Mouse (Mus musculus): ENCODE results near the gene Rbfox1. TPM values are rescaled to one million over a fixed set of nuclear protein-coding genes. Genes with fewer than 3 reads are reported as not detected.

Gene Rbfox1
- polyA plus RNA-seq, 1 experiment from 2014 or later, result 339 TPM

GRCm38 (mm10) chr16:6519474-6519873 lies 634.3 kb downstream of the Rbfox1 start:
- Histone ChIP-seq H3K9ac (replicated peaks; ENCODE audit: low read depth, low read length) (no peak overlapping the region), H3K4me1 (ENCODE audit: control insufficient read depth, insufficient read depth, low read length) (no peaks in the 10 kb centered on the region), H3K4me3 (ENCODE audit: low read depth, low read length) (no peak overlapping the region), H3K36me3 (ENCODE audit: control insufficient read depth, insufficient read depth, low read length) (no peaks in the 10 kb centered on the region), H3K27ac (ENCODE audit: low read depth, low read length) (no peak overlapping the region), H3K27me3 (ENCODE audit: control insufficient read depth, insufficient read depth, low read length) (no peaks in the 10 kb centered on the region), H3K4me2 (ENCODE audit: low read depth, low read length) (no peak overlapping the region), H3K9me3 (ENCODE audit: control insufficient read depth, low read length) (no peaks in the 10 kb centered on the region)
- 84% methylated on average over 3 of the region's 3 CpGs for WGBS
- no peak for ATAC-seq (ENCODE audit: low read depth)

GRCm38 (mm10) chr16:6525507-6526170 lies 640.5 kb downstream of the Rbfox1 start:
- no peaks in the 10 kb centered on the region for H3K9me3 ChIP-seq (ENCODE audit: control insufficient read depth, low read length)

GRCm38 (mm10) chr16:6531459-6531858 lies 646.3 kb downstream of the Rbfox1 start:
- H3K36me3 ChIP-seq (ENCODE audit: control insufficient read depth, insufficient read depth, low read length), result no peaks in the 10 kb centered on the region
- no peak overlapping the region for H3K4me3 ChIP-seq (ENCODE audit: low read depth, low read length)
- no peaks in the 10 kb centered on the region for H3K27me3 ChIP-seq (ENCODE audit: control insufficient read depth, insufficient read depth, low read length)
- ATAC-seq (ENCODE audit: low read depth), result peak; percentile 80
- peak overlapping the region; percentile 62; the same call in 1 of the 2 replicates for H3K27ac ChIP-seq (ENCODE audit: low read depth, low read length)
- H3K9me3 ChIP-seq (ENCODE audit: control insufficient read depth, low read length), result no peaks in the 10 kb centered on the region
- peaks cover 18% of the 10 kb centered on the region; the same call in 1 of the 2 replicates for H3K4me1 ChIP-seq (ENCODE audit: control insufficient read depth, insufficient read depth, low read length)
- 22% methylated on average over 3 of the region's 3 CpGs for WGBS
- no peak overlapping the region for H3K9ac ChIP-seq (replicated peaks; ENCODE audit: low read depth, low read length)
- H3K4me2 ChIP-seq (ENCODE audit: low read depth, low read length), result no peak overlapping the region

More at GRCm38 (mm10) chr16:6525507-6526170, 640.5 kb downstream of the Rbfox1 start:
- no peak overlapping the region for H3K4me3 ChIP-seq (ENCODE audit: low read depth, low read length)
- no peak overlapping the region for H3K9ac ChIP-seq (replicated peaks; ENCODE audit: low read depth, low read length)
- H3K27ac ChIP-seq (ENCODE audit: low read depth, low read length), result no peak overlapping the region
- H3K27me3 ChIP-seq (ENCODE audit: control insufficient read depth, insufficient read depth, low read length), result no peaks in the 10 kb centered on the region
- no peak overlapping the region for H3K4me2 ChIP-seq (ENCODE audit: low read depth, low read length)
- H3K4me1 ChIP-seq (ENCODE audit: control insufficient read depth, insufficient read depth, low read length), result peaks cover 5% of the 10 kb centered on the region; the same call in 1 of the 2 replicates
- 73% methylated on average over 3 of the region's 3 CpGs for WGBS
- H3K36me3 ChIP-seq (ENCODE audit: control insufficient read depth, insufficient read depth, low read length), result no peaks in the 10 kb centered on the region
- no peak for ATAC-seq (ENCODE audit: low read depth)

DNA sequence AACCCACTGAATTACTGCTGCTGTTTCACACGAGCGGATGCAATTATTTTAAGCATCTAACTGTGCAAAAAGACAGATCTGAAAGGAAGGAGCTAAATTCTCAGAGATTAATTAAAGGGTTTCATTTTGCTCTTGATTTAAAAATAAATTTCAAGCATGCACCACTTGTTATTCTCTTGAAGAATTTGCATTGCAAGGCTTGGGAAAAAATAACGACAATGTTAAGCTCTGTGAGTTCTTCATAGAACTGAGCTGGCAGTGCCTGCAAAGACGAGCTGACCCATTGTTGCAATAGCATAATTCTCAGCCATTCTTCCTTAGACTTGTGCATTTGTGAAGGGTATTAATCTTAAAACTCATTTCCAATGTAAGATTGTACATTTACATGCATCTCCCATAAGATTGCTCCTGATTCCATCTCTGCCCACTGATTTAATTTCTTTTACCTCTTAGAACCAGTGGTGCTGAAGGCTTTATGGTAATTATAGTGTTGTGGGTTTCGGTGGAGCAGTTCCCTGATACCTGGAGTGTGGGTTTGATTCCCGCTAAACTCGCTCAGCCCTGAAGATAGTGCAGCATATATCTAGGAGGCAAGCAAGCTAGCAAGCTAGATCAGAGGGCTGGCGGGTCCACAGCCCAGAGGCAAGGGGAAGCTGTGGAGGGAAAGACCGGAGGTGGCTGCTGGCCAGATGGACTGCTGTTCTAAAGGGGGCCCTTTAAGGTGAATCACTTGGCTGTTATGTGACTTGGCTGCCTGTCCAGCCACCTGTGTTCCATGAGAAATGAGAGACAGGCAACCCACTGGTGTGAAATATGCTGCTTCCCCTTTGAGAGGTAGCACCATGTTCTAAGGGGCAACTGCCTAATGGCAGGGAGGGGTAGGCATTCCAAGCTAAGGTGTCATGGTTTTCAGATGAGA lies 647.2 kb downstream of the Rbfox1 start:
- Histone ChIP-seq H3K9ac (replicated peaks; ENCODE audit: low read depth, low read length) (no peak overlapping the region), H3K27me3 (ENCODE audit: control insufficient read depth, insufficient read depth, low read length) (no peaks in the 10 kb centered on the region), H3K36me3 (ENCODE audit: control insufficient read depth, insufficient read depth, low read length) (no peaks in the 10 kb centered on the region), H3K4me3 (ENCODE audit: low read depth, low read length) (no peak overlapping the region), H3K9me3 (ENCODE audit: control insufficient read depth, low read length) (no peaks in the 10 kb centered on the region), H3K27ac (ENCODE audit: low read depth, low read length) (peak overlapping the region; percentile 76), H3K4me2 (ENCODE audit: low read depth, low read length) (no peak overlapping the region), H3K4me1 (ENCODE audit: control insufficient read depth, insufficient read depth, low read length) (peaks cover 18% of the 10 kb centered on the region; the same call in 1 of the 2 replicates)
- ATAC-seq (ENCODE audit: low read depth), result peak; percentile 49
- 45% methylated on average over 9 of the region's 9 CpGs for WGBS

GRCm38 (mm10) chr16:6555776-6556175 lies 670.6 kb downstream of the Rbfox1 start:
- H3K9ac ChIP-seq (replicated peaks; ENCODE audit: low read depth, low read length), result no peak overlapping the region
- H3K27ac ChIP-seq (ENCODE audit: low read depth, low read length), result no peak overlapping the region
- no peaks in the 10 kb centered on the region for H3K9me3 ChIP-seq (ENCODE audit: control insufficient read depth, low read length)
- no peaks in the 10 kb centered on the region for H3K27me3 ChIP-seq (ENCODE audit: control insufficient read depth, insufficient read depth, low read length)
- H3K4me2 ChIP-seq (ENCODE audit: low read depth, low read length), result no peak overlapping the region
- H3K4me1 ChIP-seq (ENCODE audit: control insufficient read depth, insufficient read depth, low read length), result no peaks in the 10 kb centered on the region
- H3K4me3 ChIP-seq (ENCODE audit: low read depth, low read length), result no peak overlapping the region
- WGBS, result 65% methylated on average over 4 of the region's 4 CpGs
- ATAC-seq (ENCODE audit: low read depth), result no peak
- H3K36me3 ChIP-seq (ENCODE audit: control insufficient read depth, insufficient read depth, low read length), result no peaks in the 10 kb centered on the region

GRCm38 (mm10) chr16:6557726-6558125 lies 672.6 kb downstream of the Rbfox1 start:
- Histone ChIP-seq H3K4me1 (ENCODE audit: control insufficient read depth, insufficient read depth, low read length) (no peaks in the 10 kb centered on the region), H3K4me2 (ENCODE audit: low read depth, low read length) (no peak overlapping the region), H3K27ac (ENCODE audit: low read depth, low read length) (no peak overlapping the region), H3K4me3 (ENCODE audit: low read depth, low read length) (no peak overlapping the region), H3K27me3 (ENCODE audit: control insufficient read depth, insufficient read depth, low read length) (no peaks in the 10 kb centered on the region), H3K36me3 (ENCODE audit: control insufficient read depth, insufficient read depth, low read length) (no peaks in the 10 kb centered on the region), H3K9ac (replicated peaks; ENCODE audit: low read depth, low read length) (no peak overlapping the region), H3K9me3 (ENCODE audit: control insufficient read depth, low read length) (no peaks in the 10 kb centered on the region)
- no peak for ATAC-seq (ENCODE audit: low read depth)
- 92% methylated on average over 1 of the region's 1 CpGs for WGBS

GRCm38 (mm10) chr16:6584700-6585099 lies 699.5 kb downstream of the Rbfox1 start:
- no peak overlapping the region for H3K4me2 ChIP-seq (ENCODE audit: low read depth, low read length)
- ATAC-seq (ENCODE audit: low read depth), result no peak
- WGBS, result 89% methylated on average over 2 of the region's 2 CpGs
- H3K4me3 ChIP-seq (ENCODE audit: low read depth, low read length), result no peak overlapping the region
- H3K36me3 ChIP-seq (ENCODE audit: control insufficient read depth, insufficient read depth, low read length), result no peaks in the 10 kb centered on the region
- no peak overlapping the region for H3K9ac ChIP-seq (replicated peaks; ENCODE audit: low read depth, low read length)
- no peak overlapping the region for H3K27ac ChIP-seq (ENCODE audit: low read depth, low read length)
- no peaks in the 10 kb centered on the region for H3K4me1 ChIP-seq (ENCODE audit: control insufficient read depth, insufficient read depth, low read length)
- no peaks in the 10 kb centered on the region for H3K9me3 ChIP-seq (ENCODE audit: control insufficient read depth, low read length)
- H3K27me3 ChIP-seq (ENCODE audit: control insufficient read depth, insufficient read depth, low read length), result no peaks in the 10 kb centered on the region

DNA sequence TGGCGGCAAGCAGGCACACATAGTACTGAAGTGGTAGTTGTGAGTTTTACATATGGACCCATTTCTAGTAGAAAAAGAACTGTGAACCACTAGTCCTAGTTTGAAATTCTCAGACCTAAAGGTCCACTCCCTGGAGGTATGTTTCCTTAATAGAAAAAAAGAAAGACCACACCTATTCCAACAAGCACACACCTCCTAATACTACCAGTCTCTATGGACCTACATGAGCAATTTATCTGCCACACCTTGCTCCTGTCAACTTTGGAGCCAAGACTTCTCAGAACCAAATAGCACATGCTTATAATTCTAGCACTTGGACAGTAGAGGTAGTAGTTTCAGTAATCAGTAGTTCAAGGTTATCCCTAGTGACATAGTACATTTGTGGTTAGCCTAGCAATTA lies 700.0 kb downstream of the Rbfox1 start:
- no peak for ATAC-seq (ENCODE audit: low read depth)
- no peak overlapping the region for H3K27ac ChIP-seq (ENCODE audit: low read depth, low read length)
- H3K9ac ChIP-seq (replicated peaks; ENCODE audit: low read depth, low read length), result no peak overlapping the region
- H3K9me3 ChIP-seq (ENCODE audit: control insufficient read depth, low read length), result no peaks in the 10 kb centered on the region
- no peaks in the 10 kb centered on the region for H3K36me3 ChIP-seq (ENCODE audit: control insufficient read depth, insufficient read depth, low read length)
- no peaks in the 10 kb centered on the region for H3K27me3 ChIP-seq (ENCODE audit: control insufficient read depth, insufficient read depth, low read length)
- H3K4me2 ChIP-seq (ENCODE audit: low read depth, low read length), result no peak overlapping the region
- no peaks in the 10 kb centered on the region for H3K4me1 ChIP-seq (ENCODE audit: control insufficient read depth, insufficient read depth, low read length)
- 97% methylated on average over 1 of the region's 1 CpGs for WGBS
- no peak overlapping the region for H3K4me3 ChIP-seq (ENCODE audit: low read depth, low read length)

DNA sequence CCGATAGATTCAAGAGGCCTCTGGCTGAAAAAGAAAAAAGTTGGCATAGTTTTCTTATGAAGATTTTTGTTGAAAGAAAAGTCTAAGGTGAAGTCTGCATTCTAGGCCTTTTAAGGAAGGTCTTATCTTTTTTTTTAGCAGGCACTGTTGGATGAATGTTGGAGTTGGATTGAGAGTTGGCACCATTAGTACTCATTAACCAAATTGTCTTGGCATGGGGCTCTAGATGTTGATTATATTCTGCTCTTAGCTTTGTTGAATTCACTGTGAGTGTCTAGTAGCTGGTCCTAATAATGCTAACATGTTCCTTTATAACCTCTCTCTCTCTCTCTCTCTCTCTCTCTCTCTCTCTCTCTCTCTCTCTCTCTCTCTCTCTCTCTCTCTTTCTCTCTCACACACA lies 731.4 kb downstream of the Rbfox1 start:
- ATAC-seq (ENCODE audit: low read depth), result no peak
- Histone ChIP-seq H3K9ac (replicated peaks; ENCODE audit: low read depth, low read length) (no peak overlapping the region), H3K27me3 (ENCODE audit: control insufficient read depth, insufficient read depth, low read length) (no peaks in the 10 kb centered on the region), H3K27ac (ENCODE audit: low read depth, low read length) (no peak overlapping the region), H3K9me3 (ENCODE audit: control insufficient read depth, low read length) (no peaks in the 10 kb centered on the region), H3K4me2 (ENCODE audit: low read depth, low read length) (no peak overlapping the region), H3K4me3 (ENCODE audit: low read depth, low read length) (no peak overlapping the region), H3K36me3 (ENCODE audit: control insufficient read depth, insufficient read depth, low read length) (no peaks in the 10 kb centered on the region), H3K4me1 (ENCODE audit: control insufficient read depth, insufficient read depth, low read length) (no peaks in the 10 kb centered on the region)
- 92% methylated on average over 1 of the region's 1 CpGs for WGBS

All from neural tube, embryonic 14.5 days (tissue).